Mouse (Mus musculus) embryo, embryonic 11.5 days (tissue): ENCODE data around the gene Psmd9.

Source experiments
- DNase-seq: peaks from one replicate; pipeline ENCODE4 v3.0.0-alpha.2; 2012; ENCODE audit warnings: low read depth, low spot score

The Psmd9 gene

DNA sequence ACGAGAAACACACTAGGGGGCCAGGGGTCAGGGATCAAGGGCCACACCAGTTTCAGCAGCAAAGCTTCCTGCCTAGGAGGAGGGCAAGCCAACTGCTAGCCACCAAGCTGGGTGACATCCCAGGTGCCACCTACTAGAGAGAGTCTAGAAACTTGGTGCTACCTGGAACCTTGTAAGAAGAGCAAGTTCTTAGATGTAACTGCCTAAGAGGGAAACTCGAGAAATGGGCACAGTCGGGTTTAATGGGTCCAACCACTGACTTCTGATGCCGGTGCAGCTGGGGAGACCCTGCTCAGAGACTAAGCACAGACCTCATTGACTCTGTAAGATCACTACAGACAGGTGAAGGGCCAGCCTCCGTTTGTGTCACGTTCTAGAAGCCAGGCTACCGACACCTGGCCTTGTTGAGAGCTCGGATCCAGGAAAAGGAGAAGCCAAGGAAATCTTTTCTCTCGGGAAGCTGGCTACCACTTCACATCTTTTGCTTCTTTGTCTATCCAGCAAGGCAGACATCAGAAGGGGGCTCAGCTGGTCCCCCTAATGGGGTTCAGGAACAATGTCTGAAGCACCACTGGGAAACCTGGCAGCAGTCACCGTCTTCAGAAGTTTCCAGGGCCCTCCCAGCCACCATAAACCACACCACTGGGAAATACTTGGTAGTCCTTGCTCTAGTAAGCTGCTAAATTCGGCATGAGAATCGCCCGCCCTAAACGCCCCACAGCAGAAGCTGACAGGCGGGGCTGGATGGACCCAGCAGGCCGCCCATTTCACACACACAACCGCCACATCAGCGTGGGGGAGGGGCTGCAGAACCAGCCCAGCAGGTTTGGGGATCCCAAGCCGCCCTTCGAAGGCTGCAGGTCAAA lies 31.9 kb upstream of the Psmd9 start:
- peak; percentile 57 for DNase-seq

GRCm38 (mm10) chr5:123137910-123138229 lies 31.3 kb upstream of the Psmd9 start:
- DNase-seq: no peak

GRCm38 (mm10) chr5:123138230-123138911 lies 30.8 kb upstream of the Psmd9 start:
- DNase-seq: peak; percentile 76

- peak; percentile 57 for DNase-seq
These were observed 30.1 kb upstream of the Psmd9 start for GRCm38 (mm10) chr5:123138953-123139721.

- DNase-seq: no peak
These were observed 29.2 kb upstream of the Psmd9 start for GRCm38 (mm10) chr5:123139722-123140627.

DNA sequence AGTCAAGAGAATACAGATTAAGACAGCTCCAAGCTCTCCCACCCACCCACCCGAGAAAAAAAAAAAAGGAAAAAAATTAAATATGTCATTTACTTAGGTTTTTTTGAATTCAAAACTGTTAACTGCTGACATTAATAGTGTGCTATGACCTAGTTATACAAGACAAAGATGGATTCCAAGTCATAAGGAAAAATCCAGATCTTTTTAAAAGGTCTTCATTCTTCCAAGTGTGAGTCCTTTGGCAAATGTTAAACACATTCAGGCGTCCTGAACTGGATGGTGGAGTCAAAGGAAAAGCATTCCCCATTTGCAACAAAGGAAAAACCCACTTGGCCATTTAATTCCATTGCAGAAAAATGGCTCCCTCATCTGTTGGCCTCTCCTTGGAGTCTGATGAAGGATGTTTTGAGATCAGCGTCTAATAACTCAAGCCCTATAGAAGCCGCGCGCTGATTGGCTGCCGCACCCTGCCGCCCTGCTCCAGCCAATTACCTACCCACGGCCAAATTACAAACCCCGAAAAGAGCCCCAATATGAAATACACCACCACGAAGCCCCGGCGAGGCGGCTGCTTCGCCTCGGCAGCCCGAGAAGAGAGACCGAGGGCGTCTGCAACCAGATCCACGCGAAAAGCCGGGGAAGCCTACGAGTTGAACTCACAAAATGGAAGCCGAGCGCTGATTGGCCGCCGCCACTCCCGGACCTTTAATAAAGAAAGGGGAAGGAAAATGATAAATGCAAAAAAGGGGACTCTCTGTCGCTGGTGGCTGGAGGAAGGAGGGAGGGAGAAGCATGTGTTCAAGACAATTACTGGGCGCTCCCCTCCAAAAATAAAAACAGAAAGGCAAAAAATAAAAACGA lies 28.3 kb upstream of the Psmd9 start:
- DNase-seq: peak; percentile 90

- no peak for DNase-seq
These were observed 27.6 kb upstream of the Psmd9 start for GRCm38 (mm10) chr5:123141555-123142160.

DNA sequence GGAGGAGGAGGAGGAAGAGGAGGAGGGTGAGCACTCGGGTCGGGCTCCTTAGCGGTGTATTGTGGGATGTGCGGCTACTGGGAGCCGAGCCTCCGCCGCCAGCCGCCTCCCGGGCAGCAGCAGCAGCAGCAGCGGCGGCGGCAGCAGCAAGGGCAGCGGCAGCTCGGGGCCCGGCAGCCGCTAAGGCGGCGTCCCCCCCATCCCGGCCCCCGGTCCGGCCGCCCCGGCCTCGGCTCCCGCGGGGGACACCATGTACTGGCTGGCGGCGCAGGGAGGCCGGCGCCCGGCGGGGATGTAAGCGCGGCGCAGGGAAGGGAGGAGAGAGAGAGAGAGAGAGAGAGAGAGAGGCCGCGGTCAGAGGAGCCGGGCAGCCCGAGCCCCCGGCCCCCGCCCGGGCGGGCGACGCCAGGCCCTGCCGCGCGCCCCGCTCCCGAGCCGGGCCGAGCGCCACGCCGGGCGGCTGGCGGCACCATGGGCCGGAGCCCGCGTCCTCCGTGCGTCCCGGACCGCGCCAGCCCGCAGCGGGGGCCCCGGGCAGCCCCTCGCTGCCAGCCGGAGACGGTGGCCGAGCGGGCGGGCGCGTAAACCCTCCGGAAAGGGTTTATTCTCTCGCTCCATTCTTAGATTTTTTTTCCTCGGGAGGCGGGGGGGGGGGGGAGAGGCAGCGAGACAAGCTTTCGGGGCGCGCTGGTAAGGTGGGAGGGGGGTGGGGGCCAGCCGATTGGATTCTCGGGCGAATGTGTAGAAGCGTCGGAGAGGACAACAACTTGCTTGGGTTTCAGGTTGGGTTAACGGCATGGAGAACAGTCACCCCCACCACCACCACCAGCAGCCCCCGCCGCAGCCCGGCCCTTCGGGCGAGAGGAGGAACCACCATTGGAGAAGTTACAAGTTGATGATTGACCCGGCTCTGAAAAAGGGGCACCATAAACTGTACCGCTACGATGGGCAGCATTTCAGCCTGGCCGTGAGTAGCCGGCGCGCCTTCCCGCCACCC lies 26.8 kb upstream of the Psmd9 start, which contains the start of gene Setd1b:
Gene Setd1b (plus strand): TSS at position 33 of the 997 bp plus-strand sequence.
- DNase-seq: no peak

- DNase-seq: no peak
These were observed 25.8 kb upstream of the Psmd9 start for GRCm38 (mm10) chr5:123143251-123143970.

GRCm38 (mm10) chr5:123143971-123144745 lies 25.1 kb upstream of the Psmd9 start:
- DNase-seq: no peak

DNA sequence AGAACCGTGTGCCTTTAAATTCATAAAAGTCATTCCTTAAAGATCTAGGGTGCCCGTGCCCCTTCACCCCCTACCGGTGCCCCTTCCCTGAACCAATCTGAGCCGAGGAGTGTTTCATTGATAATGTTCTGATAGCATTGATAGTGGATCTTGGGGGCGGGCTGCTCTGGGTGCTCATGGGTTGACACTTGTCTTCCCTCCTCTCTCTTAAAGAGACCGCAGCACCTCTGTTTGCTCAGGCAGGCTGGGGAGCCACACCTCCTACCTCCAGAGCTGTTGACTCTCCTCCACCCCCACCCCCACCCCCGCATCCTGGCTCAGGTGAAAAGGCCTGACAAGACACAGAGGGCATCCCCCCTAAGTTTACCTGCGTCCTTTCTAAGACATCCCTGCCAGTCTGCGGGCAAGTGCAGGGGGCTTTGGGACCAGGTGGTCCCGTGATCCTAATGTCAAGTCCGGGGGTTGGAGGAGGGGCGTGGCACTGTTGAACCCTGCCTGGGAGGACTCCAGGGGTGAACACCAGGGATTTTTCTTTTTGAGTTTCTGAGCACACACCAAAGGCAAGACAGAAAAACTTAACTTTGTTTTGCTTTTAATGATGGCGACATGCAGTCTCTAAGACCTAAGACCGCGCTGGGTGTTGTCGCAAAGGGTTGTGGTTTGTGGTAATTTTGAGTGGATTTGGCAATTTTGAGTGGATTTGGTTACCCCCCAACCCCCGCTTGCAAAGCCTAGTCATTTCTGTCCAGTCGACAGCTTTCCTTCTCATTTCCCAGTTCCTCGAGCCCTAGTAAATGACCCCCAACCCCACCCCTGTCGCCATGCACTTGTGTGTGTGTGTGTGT lies 24.2 kb upstream of the Psmd9 start:
- no peak for DNase-seq

DNA sequence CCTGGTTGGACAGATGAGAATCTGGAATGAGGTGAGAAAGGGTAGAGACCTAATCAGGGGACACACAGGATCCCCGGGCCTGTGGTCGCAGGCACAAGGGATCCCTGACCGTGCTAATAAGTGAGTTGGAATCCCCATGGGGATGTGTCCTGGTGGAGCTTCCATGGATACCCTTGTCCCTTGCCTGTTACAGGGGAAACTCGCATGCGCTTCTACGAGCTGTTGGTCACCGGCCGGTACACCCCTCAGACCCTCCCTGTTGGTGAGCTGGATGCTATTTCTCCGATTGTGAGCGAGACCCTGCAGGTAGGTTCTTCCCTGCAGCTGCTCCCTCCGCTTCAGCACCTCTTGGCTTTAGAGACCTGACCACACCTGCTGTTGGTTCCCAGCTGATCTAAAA lies 22.9 kb upstream of the Psmd9 start:
- DNase-seq: no peak

DNA sequence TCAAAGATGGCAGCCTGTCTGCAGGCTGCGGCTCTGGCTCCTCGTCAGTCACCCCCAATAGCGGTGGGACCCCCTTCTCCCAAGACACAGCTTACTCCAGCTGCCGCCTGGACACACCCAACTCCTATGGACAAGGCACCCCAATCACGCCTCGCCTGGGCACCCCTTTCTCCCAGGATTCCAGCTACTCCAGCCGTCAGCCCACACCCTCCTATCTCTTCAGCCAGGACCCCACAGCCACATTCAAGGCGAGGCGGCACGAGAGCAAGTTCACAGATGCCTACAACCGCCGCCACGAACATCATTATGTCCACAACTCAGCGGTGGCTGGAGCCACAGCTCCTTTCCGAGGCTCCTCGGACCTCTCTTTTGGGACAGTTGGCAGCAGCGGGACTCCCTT lies 21.6 kb upstream of the Psmd9 start:
- DNase-seq: no peak

DNA sequence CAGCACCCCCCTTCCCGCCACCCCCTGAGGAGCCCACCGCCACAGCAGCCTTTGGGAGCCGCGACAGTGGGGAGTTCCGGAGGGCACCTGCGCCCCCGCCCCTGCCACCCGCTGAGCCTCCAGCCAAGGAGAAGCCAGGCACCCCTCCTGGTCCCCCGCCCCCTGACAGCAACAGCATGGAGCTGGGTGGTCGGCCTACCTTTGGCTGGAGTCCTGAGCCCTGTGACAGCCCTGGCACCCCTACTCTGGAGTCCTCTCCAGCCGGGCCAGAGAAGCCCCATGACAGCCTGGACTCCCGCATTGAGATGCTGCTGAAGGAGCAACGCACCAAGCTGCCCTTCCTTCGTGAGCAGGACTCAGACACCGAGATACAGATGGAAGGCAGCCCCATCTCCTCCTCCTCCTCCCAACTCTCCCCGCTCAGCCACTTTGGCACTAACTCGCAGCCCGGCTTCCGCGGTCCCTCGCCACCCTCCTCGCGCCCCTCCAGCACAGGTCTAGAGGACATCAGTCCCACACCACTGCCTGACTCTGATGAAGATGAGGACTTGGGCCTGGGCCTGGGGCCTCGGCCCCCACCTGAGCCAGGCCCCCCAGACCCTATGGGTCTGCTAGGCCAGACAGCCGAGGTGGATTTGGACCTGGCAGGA lies 21.0 kb upstream of the Psmd9 start:
- DNase-seq: no peak
